Mouse (Mus musculus): ENCODE results near the gene Spon1. TPM values are rescaled to one million over a fixed set of nuclear protein-coding genes. Genes with fewer than 3 reads are reported as not detected.

Gene Spon1
- polyA plus RNA-seq, 2 experiments: 9.0 to 13.8 TPM

DNA sequence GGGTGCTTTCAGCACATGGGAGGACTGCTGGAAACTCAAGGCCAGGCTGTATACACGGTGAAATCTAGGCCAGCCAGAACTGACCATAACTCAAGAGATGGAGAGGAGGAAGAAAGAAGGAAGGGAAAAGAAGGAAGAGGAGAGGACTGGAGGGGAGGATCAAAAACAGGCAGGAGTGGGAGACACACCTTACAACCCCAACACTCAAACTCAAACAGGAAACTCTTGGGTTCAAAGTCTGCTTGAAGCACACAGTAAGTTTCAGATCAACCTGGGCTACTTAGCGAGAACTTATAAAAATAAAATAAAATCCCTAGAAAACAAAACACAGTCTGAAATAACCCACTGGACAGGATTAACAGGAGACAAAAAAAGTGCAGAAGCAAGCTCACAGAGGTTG lies 280.0 kb downstream of the Spon1 start:
- Histone ChIP-seq H3K4me3 (replicated peaks; ENCODE audit: low read length) (no peak overlapping the region), H3K4me2 (replicated peaks; ENCODE audit: low read depth, low read length, severe bottlenecking) (no peak overlapping the region), H3K27ac (replicated peaks; ENCODE audit: low read depth, low read length) (no peak overlapping the region), H3K27me3 (ENCODE audit: control insufficient read depth, insufficient read depth, low read length) (no peaks in the 10 kb centered on the region), H3K9me3 (ENCODE audit: control insufficient read depth, low read length) (no peaks in the 10 kb centered on the region), H3K36me3 (ENCODE audit: control insufficient read depth, insufficient read depth, low read length) (peaks cover 3% of the 10 kb centered on the region; the same call in 1 of the 2 replicates), H3K4me1 (ENCODE audit: control insufficient read depth, insufficient read depth, low read length) (0 out of 2 replicates have a peak, but pooled peaks cover 2% of the 10 kb centered on the region), H3K9ac (ENCODE audit: low read depth, low read length, severe bottlenecking) (no peak overlapping the region)
- ATAC-seq (ENCODE audit: low FRiP score, low read depth): no peak
- WGBS: 75% methylated on average over 2 of the region's 2 CpGs
- TF ChIP-seq POLR2A (IDR thresholded peaks at IDR 0.05; ENCODE audit: borderline replicate concordance, extremely low read depth, insufficient read depth, insufficient read length): no peak
- no peak for DNase-seq (ENCODE audit: low spot score)

DNA sequence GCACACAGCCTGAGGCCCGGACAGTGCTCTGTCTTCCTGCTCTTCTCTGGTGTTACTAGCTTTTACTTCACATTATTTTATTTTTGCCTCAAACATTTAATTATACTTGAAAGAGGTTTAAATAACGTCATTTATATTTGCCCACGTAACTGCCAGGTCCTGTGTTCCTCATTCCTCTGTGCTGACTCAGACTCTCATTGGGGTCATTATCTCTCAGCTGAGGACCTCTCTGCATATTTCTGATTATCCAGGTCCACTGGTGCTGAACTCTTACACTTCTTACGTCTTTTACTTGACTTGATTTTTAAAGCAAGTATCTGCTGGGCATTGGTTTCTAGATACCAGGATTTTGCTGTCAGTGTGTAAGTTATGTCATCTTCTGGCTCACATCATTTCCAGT lies 287.9 kb downstream of the Spon1 start:
- no peak overlapping the region for H3K27ac ChIP-seq (replicated peaks; ENCODE audit: low read depth, low read length)
- DNase-seq (ENCODE audit: low spot score) (no peak), ATAC-seq (ENCODE audit: low FRiP score, low read depth) (no peak)
- H3K9ac ChIP-seq (ENCODE audit: low read depth, low read length, severe bottlenecking): no peak overlapping the region
- H3K9me3 ChIP-seq (ENCODE audit: control insufficient read depth, low read length): no peaks in the 10 kb centered on the region
- H3K4me3 ChIP-seq (replicated peaks; ENCODE audit: low read length): no peak overlapping the region
- H3K36me3 ChIP-seq (ENCODE audit: control insufficient read depth, insufficient read depth, low read length): peaks cover under 1% of the 10 kb centered on the region
- WGBS: 67% methylated on average over 4 of the region's 4 CpGs
- no peak overlapping the region for H3K4me2 ChIP-seq (replicated peaks; ENCODE audit: low read depth, low read length, severe bottlenecking)
- H3K4me1 ChIP-seq (ENCODE audit: control insufficient read depth, insufficient read depth, low read length): no peaks in the 10 kb centered on the region
- no peaks in the 10 kb centered on the region for H3K27me3 ChIP-seq (ENCODE audit: control insufficient read depth, insufficient read depth, low read length)
- TF ChIP-seq POLR2A (IDR thresholded peaks at IDR 0.05; ENCODE audit: borderline replicate concordance, extremely low read depth, insufficient read depth, insufficient read length): no peak

DNA sequence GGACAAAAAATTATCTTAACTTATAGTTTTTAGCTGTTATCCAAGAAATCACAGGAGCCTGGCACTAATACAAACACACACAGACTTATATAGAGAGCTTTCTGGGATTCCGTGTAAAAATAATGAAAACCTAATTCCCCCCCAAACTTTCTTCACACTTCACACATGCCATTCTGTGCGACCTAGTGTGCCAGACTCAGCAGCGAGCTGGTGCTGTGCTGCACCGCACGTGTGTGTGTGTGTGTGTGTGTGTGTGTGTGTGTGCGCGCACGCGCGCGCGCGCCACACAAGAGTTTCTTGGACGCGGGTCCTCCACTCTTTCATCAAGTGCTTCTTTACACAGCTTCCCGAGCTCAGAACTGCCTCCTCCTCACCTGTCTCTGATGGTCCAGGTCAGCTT lies 292.4 kb downstream of the Spon1 start:
- no peak overlapping the region for H3K27ac ChIP-seq (replicated peaks; ENCODE audit: low read depth, low read length)
- H3K9me3 ChIP-seq (ENCODE audit: control insufficient read depth, low read length): no peaks in the 10 kb centered on the region
- no peaks in the 10 kb centered on the region for H3K27me3 ChIP-seq (ENCODE audit: control insufficient read depth, insufficient read depth, low read length)
- no peaks in the 10 kb centered on the region for H3K4me1 ChIP-seq (ENCODE audit: control insufficient read depth, insufficient read depth, low read length)
- 89% methylated on average over 16 of the region's 16 CpGs for WGBS
- no peak overlapping the region for H3K9ac ChIP-seq (ENCODE audit: low read depth, low read length, severe bottlenecking)
- H3K36me3 ChIP-seq (ENCODE audit: control insufficient read depth, insufficient read depth, low read length): no peaks in the 10 kb centered on the region; the same call in 1 of the 2 replicates
- DNase-seq (ENCODE audit: low spot score): no peak
- no peak overlapping the region for H3K4me3 ChIP-seq (replicated peaks; ENCODE audit: low read length)
- H3K4me2 ChIP-seq (replicated peaks; ENCODE audit: low read depth, low read length, severe bottlenecking): no peak overlapping the region
- no peak for ATAC-seq (ENCODE audit: low FRiP score, low read depth)
- TF ChIP-seq POLR2A (IDR thresholded peaks at IDR 0.05; ENCODE audit: borderline replicate concordance, extremely low read depth, insufficient read depth, insufficient read length): no peak

GRCm38 (mm10) chr7:114058927-114059441 lies 293.2 kb downstream of the Spon1 start:
- DNase-seq (ENCODE audit: low spot score) (no peak), ATAC-seq (ENCODE audit: low FRiP score, low read depth) (no peak)
- Histone ChIP-seq H3K27me3 (ENCODE audit: control insufficient read depth, insufficient read depth, low read length) (no peaks in the 10 kb centered on the region), H3K9ac (ENCODE audit: low read depth, low read length, severe bottlenecking) (no peak overlapping the region), H3K36me3 (ENCODE audit: control insufficient read depth, insufficient read depth, low read length) (no peaks in the 10 kb centered on the region; the same call in 1 of the 2 replicates), H3K9me3 (ENCODE audit: control insufficient read depth, low read length) (no peaks in the 10 kb centered on the region), H3K4me1 (ENCODE audit: control insufficient read depth, insufficient read depth, low read length) (no peaks in the 10 kb centered on the region), H3K27ac (replicated peaks; ENCODE audit: low read depth, low read length) (no peak overlapping the region), H3K4me3 (replicated peaks; ENCODE audit: low read length) (no peak overlapping the region), H3K4me2 (replicated peaks; ENCODE audit: low read depth, low read length, severe bottlenecking) (no peak overlapping the region)
- TF ChIP-seq POLR2A (IDR thresholded peaks at IDR 0.05; ENCODE audit: borderline replicate concordance, extremely low read depth, insufficient read depth, insufficient read length): no peak
- WGBS: 79% methylated on average over 6 of the region's 6 CpGs

DNA sequence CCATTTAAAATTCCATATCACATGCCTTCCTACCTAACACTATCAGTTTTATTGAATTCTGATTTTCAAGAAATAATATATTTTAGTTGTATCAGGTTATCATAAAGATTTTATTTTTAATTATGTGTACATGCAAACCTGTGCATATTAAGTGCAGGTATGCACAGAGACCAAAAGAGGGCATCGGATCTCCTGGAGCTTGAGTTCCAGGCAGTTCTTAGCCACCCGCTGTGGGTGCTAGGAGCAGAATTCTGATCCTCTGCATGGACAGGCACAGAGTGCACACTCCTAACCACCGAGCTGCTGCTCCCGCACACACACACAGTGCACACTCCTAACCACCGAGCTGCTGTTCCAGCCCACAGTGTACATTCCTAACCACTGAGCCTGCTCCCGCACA lies 294.6 kb downstream of the Spon1 start:
- no peak for ATAC-seq (ENCODE audit: low FRiP score, low read depth)
- Histone ChIP-seq H3K9me3 (ENCODE audit: control insufficient read depth, low read length) (no peaks in the 10 kb centered on the region), H3K4me3 (replicated peaks; ENCODE audit: low read length) (no peak overlapping the region), H3K9ac (ENCODE audit: low read depth, low read length, severe bottlenecking) (no peak overlapping the region), H3K27ac (replicated peaks; ENCODE audit: low read depth, low read length) (no peak overlapping the region), H3K4me2 (replicated peaks; ENCODE audit: low read depth, low read length, severe bottlenecking) (no peak overlapping the region), H3K27me3 (ENCODE audit: control insufficient read depth, insufficient read depth, low read length) (no peaks in the 10 kb centered on the region), H3K36me3 (ENCODE audit: control insufficient read depth, insufficient read depth, low read length) (no peaks in the 10 kb centered on the region), H3K4me1 (ENCODE audit: control insufficient read depth, insufficient read depth, low read length) (peaks cover 2% of the 10 kb centered on the region; the same call in 1 of the 2 replicates)
- DNase-seq (ENCODE audit: low spot score): no peak
- 95% methylated on average over 5 of the region's 6 CpGs for WGBS
- no peak for TF ChIP-seq POLR2A (IDR thresholded peaks at IDR 0.05; ENCODE audit: borderline replicate concordance, extremely low read depth, insufficient read depth, insufficient read length)

GRCm38 (mm10) chr7:114062451-114062850 lies 296.7 kb downstream of the Spon1 start:
- Histone ChIP-seq H3K4me1 (ENCODE audit: control insufficient read depth, insufficient read depth, low read length) (peaks cover 14% of the 10 kb centered on the region), H3K4me2 (replicated peaks; ENCODE audit: low read depth, low read length, severe bottlenecking) (no peak overlapping the region), H3K4me3 (replicated peaks; ENCODE audit: low read length) (no peak overlapping the region), H3K36me3 (ENCODE audit: control insufficient read depth, insufficient read depth, low read length) (no peaks in the 10 kb centered on the region), H3K9me3 (ENCODE audit: control insufficient read depth, low read length) (no peaks in the 10 kb centered on the region), H3K9ac (ENCODE audit: low read depth, low read length, severe bottlenecking) (no peak overlapping the region), H3K27ac (replicated peaks; ENCODE audit: low read depth, low read length) (no peak overlapping the region), H3K27me3 (ENCODE audit: control insufficient read depth, insufficient read depth, low read length) (no peaks in the 10 kb centered on the region)
- no peak for TF ChIP-seq POLR2A (IDR thresholded peaks at IDR 0.05; ENCODE audit: borderline replicate concordance, extremely low read depth, insufficient read depth, insufficient read length)
- WGBS: 67% methylated on average over 1 of the region's 1 CpGs
- ATAC-seq (ENCODE audit: low FRiP score, low read depth) (no peak), DNase-seq (ENCODE audit: low spot score) (no peak)

All from limb, embryonic 14.5 days (tissue).